Mouse (Mus musculus) cerebellum, adult 2 months (tissue): ENCODE data around the gene Bcor.

Experiments used
- CTCF ChIP-seq: fragments of 200-500 bp; IDR thresholded peaks from 2 replicates; pipeline ENCODE4 v1.5.1; 2011; ENCODE audit warnings: low read depth, mild to moderate bottlenecking, control low read depth, low read length, moderate library complexity, borderline replicate concordance; ENCODE audit not compliant: insufficient read depth
- POLR2A ChIP-seq: fragments of 200-500 bp; IDR thresholded peaks from 2 replicates; pipeline ENCODE4 v1.6.1; 2011; ENCODE audit warnings: low read length, control low read depth, borderline replicate concordance; ENCODE audit not compliant: insufficient read depth

DNA sequence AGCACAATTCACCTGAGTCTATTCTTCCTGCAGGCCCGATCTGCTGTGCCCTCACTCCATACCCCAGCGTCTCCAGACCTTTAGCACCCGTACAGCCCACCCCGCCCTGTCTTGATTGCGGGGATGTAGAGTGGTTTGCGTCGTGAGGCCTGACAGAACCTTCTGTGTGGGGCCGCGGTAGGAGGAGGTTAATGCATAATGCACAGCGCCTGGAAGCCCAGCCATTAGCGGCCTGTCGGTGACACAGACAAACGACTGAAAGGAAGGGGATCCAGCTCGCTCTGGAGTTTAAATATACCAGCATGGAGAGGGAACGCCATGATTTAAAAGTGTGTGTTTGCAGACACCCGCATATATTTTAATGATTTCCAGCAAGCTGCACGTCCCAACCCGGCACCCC lies 74.9 kb downstream of the Bcor start:
- TF ChIP-seq POLR2A, result no peak
- no peak for TF ChIP-seq CTCF
